Mouse (Mus musculus) erythroblast, embryonic 14.5 days (primary cell): Measurements from ENCODE around the gene Caskin1. TPM values are rescaled to one million over a fixed set of nuclear protein-coding genes. Genes with fewer than 3 reads are reported as not detected.

Experiments used
- H3K27me3 ChIP-seq: 2 replicates; pipeline ENCODE4 v1.6.1; 2012; ENCODE audit warnings: inconsistent platforms; ENCODE audit not compliant: control insufficient read depth
- H3K36me3 ChIP-seq: 2 replicates; pipeline ENCODE4 v1.6.1; 2012; ENCODE audit warnings: mild to moderate bottlenecking, inconsistent platforms; ENCODE audit not compliant: control insufficient read depth
- H3K4me1 ChIP-seq: 2 replicates; pipeline ENCODE4 v1.6.1; 2012; ENCODE audit warnings: inconsistent platforms; ENCODE audit not compliant: control insufficient read depth
- H3K4me3 ChIP-seq: replicated peaks from 2 replicates; pipeline ENCODE3; 2012; ENCODE audit warnings: moderate library complexity, mild to moderate bottlenecking, inconsistent platforms
- H3K9me3 ChIP-seq: 2 replicates; pipeline ENCODE4 v1.6.1; 2012; ENCODE audit warnings: low read length, inconsistent platforms, mixed read lengths; ENCODE audit not compliant: control insufficient read depth
- GATA1 ChIP-seq: IDR thresholded peaks from 2 replicates; pipeline ENCODE4 v1.6.1; 2012; ENCODE audit warnings: low read length, inconsistent platforms, mixed read lengths
- TAL1 ChIP-seq: IDR thresholded peaks from 3 replicates; pipeline ENCODE4 v1.6.1; 2012; ENCODE audit warnings: low read length, inconsistent platforms, mixed read lengths
- polyA plus RNA-seq: library from polyadenylated mRNA; stranded (reverse); fragments of >175 nt; gene quantifications from 2 replicates; pipeline ENCODE4 v1.2.3, GENCODE M21; 2012

Caskin1 gene
- polyA plus RNA-seq, 1 experiment, result not detected

DNA sequence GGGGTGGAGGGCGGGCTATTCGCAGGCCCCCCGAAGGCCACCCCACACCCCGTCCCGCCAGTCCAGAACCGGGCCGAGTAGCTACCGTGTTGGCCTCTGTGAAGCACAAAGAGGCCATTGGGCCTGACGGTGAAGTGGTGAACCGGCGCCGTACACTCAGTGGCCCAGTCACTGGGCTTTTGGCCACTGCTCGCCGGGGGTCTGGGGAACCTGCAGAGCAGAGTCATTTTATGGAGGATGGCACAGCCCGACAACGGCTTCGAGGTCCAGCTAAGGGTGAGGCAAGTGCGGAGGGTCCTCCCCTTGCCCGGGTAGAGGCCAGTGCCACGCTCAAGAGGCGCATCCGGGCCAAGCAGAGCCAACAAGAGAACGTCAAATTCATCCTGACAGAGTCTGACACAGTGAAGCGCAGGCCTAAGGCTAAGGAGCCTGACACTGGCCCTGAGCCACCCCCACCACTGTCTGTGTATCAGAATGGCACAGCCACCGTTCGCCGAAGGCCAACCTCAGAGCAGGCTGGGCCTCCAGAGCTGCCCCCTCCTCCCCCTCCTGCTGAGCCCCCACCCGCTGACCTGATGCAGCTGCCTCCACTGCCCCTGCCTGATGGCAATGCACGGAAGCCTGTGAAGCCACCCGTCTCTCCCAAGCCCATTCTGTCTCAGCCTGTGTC is 17.0 kb downstream of the Caskin1 start:
- Histone ChIP-seq H3K27me3 (no peaks in the 10 kb centered on the region), H3K36me3 (peaks cover 30% of the 10 kb centered on the region), H3K9me3 (no peaks in the 10 kb centered on the region), H3K4me3 (no peak overlapping the region), H3K4me1 (peaks cover 9% of the 10 kb centered on the region)
- no peak for TF ChIP-seq TAL1
- no peak for TF ChIP-seq GATA1

DNA sequence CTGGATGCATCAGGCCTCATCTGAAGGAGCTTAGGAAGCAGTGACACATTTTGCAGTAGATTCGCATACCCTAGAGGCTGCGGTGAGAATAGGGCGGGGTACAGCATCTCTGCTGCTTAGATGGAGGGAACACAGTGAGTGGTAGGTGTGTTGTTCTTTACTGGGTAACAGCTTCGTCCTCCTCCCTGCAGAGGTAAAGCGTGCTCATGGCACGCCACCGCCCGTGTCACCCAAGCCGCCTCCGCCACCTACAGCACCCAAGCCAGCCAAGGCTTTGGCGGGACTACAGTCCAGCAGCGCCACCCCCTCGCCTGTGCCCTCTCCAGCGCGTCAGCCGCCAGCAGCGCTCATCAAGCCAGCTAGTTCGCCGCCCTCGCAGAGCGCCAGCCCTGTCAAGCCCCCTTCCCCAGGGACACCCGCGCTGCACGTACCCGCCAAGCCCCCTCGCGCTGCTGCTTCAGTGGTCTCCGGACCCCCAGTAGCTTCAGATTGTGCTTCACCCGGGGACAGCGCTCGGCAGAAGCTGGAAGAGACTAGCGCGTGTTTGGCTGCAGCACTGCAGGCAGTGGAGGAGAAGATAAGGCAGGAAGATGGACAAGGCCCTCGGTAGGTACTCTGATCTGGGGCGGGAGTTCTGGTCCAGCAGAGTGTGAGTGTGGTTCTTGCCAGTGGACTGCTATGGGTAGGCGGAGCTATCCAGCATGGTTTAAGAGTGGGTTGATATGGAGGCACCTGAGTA is 18.1 kb downstream of the Caskin1 start:
- peaks cover 9% of the 10 kb centered on the region for H3K4me1 ChIP-seq
- no peaks in the 10 kb centered on the region for H3K27me3 ChIP-seq
- no peaks in the 10 kb centered on the region for H3K9me3 ChIP-seq
- no peak overlapping the region for H3K4me3 ChIP-seq
- no peak for TF ChIP-seq GATA1
- no peak for TF ChIP-seq TAL1
- H3K36me3 ChIP-seq, result peaks cover 40% of the 10 kb centered on the region

DNA sequence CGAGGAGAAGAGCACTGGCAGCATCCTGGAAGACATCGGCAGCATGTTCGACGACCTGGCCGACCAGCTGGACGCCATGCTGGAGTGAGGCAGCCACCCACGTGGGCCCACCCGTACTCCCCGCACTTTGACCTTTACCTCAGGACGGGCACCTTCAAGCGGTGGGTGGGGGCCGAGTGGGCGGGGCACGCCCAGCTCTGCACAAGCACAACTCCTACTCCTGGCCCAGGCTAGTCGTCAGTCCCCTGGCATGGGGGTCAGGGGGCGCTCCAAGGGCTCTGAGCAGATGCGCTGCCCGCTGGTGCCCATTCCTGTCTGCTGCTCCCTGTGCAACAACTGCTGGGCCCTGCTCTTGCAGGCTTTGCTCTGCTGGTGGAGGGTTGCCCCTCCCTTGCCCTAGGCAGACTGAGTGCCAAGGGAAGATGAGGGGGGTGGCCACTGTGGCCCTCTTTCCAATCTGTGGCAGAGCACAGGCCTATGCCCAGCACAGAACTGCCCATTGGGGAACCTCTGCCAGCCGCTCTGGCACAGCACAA is 18.8 kb downstream of the Caskin1 start:
- Histone ChIP-seq H3K27me3 (no peaks in the 10 kb centered on the region), H3K4me1 (peaks cover 9% of the 10 kb centered on the region), H3K36me3 (peaks cover 47% of the 10 kb centered on the region), H3K9me3 (no peaks in the 10 kb centered on the region), H3K4me3 (no peak overlapping the region)
- TF ChIP-seq GATA1, result no peak

DNA sequence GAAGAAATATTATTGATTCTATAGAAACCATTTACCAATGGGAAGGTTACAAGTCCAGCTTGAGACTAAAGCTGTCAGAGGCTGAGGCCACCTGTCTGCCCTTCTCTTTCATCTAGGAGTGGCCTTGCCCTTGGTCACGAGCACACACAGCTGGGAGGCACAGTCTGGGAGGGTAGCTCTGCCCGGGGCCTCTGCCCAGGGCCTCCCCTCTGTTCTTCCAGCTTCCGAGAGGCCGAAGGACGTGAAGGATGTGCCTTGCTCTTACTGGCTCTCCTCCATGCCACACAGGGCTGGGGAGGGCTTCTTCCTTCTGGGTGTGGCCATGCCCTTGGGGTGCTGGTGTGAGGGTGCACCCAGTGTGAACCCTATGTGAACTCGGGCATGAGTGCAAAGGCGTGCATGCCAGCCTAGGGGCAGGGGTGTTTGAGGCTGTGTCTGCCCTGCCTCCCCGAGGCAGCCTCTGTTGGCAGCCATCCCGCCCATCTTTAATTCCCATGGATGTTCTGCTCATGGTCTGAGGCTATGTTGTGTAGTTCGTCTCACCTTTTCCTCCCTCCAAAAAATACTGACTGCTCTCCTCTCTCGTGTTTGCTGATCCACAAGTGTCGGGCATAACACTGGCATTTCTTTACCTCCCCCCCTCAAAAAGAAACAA is 19.5 kb downstream of the Caskin1 start:
- Histone ChIP-seq H3K27me3 (no peaks in the 10 kb centered on the region), H3K9me3 (no peaks in the 10 kb centered on the region), H3K36me3 (peaks cover 53% of the 10 kb centered on the region), H3K4me3 (no peak overlapping the region), H3K4me1 (peaks cover 9% of the 10 kb centered on the region)
- TF ChIP-seq GATA1 (no peak), TAL1 (no peak)

DNA sequence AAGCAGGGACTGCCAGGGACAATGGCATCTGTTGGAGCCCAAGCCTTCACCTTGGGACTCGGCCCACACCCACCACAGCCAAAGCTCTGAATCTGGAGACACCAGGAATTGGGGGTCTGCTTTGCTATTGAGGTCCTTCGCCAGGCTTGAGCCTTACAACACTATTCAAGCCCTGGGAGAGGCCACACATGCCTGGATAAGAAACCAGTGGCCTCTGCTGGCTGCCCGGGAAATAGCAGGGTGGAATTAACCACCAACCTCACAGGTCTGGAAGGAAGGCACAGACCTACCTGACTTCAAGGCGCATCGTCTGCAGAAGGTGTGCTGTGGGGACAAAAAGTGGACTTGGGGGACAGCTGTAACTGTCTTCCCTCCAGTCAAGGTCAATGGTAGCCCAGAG is 25.2 kb downstream of the Caskin1 start:
- Histone ChIP-seq H3K4me3 (no peak overlapping the region), H3K9me3 (no peaks in the 10 kb centered on the region), H3K27me3 (no peaks in the 10 kb centered on the region), H3K4me1 (no peaks in the 10 kb centered on the region; the same call in 1 of the 2 replicates), H3K36me3 (peaks cover 97% of the 10 kb centered on the region)
- TF ChIP-seq TAL1 (no peak), GATA1 (no peak)

DNA sequence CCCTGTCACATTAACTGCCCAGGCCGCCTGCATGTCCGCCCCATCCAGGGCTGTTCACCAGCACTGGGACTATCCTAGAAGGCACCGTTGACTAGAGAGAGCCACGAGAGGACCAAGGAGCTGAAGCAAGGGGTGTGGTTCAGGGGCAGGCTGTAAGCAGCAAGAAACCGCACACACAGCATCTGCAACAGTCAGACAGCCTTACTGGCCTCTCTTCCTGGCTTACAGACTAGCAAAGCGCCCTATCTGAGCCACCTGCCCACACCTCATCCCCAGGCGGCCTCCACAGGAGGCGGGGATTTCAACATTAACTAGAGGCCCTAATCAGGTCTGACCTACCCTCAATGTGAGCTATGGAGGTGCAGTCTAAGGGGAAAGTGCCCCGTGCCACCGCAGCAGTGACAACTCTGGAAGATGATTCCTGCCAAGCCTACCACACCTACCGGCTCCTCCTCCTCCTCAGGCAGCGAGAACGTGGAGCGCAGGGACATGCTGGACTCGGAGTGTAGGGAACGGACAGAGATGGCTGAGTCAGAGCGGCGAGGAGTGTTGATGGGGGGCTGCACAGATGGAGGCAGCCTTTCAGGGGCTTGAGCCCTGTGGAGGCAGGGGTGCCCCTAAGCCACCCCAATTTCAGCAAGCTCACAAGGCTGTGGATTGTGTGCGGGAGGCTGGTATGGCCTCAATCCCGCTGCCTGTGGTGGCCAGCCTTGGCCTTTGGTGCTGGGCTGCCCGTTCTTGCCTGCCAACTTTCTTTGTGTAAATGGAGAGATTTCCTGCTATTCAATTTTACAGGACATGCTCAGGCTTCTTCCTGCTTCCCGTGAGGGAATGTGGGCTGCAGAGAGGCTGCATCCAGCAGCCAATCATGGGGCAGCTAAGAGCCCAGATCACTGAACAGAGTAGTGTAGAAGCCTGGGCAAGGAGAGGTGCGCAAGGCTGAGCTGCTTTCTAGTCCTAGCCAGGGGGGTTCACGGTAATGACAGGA is 26.2 kb downstream of the Caskin1 start:
- no peak overlapping the region for H3K4me3 ChIP-seq
- H3K9me3 ChIP-seq, result no peaks in the 10 kb centered on the region
- H3K36me3 ChIP-seq, result peaks cover 96% of the 10 kb centered on the region
- H3K4me1 ChIP-seq, result no peaks in the 10 kb centered on the region; the same call in 1 of the 2 replicates
- TF ChIP-seq GATA1 (no peak), TAL1 (no peak)
- no peaks in the 10 kb centered on the region for H3K27me3 ChIP-seq

- H3K36me3 ChIP-seq, result peaks cover 80% of the 10 kb centered on the region
Measured at GRCm38 (mm10) chr17:24520450-24520849, 32.0 kb downstream of the Caskin1 start.

GRCm38 (mm10) chr17:24524734-24525133 is 36.3 kb downstream of the Caskin1 start:
- Histone ChIP-seq H3K4me1 (peaks cover 51% of the 10 kb centered on the region), H3K4me3 (no peak overlapping the region), H3K9me3 (no peaks in the 10 kb centered on the region), H3K27me3 (no peaks in the 10 kb centered on the region), H3K36me3 (peaks cover 59% of the 10 kb centered on the region)
- TF ChIP-seq GATA1, result no peak
- no peak for TF ChIP-seq TAL1

More at GRCm38 (mm10) chr17:24520450-24520849, 32.0 kb downstream of the Caskin1 start:
- no peaks in the 10 kb centered on the region for H3K9me3 ChIP-seq
- H3K4me3 ChIP-seq, result no peak overlapping the region
- H3K4me1 ChIP-seq, result peaks cover 16% of the 10 kb centered on the region
- TF ChIP-seq GATA1 (no peak), TAL1 (no peak)
- no peaks in the 10 kb centered on the region for H3K27me3 ChIP-seq
